Mouse (Mus musculus): Measurements from ENCODE around the gene Tctn1. TPM values are rescaled to one million over a fixed set of nuclear protein-coding genes. Genes with fewer than 3 reads are reported as not detected.

Gene Tctn1
- total and polyA plus RNA-seq, 3 experiments = 5.0 to 12.0 (median 10.9) TPM

DNA sequence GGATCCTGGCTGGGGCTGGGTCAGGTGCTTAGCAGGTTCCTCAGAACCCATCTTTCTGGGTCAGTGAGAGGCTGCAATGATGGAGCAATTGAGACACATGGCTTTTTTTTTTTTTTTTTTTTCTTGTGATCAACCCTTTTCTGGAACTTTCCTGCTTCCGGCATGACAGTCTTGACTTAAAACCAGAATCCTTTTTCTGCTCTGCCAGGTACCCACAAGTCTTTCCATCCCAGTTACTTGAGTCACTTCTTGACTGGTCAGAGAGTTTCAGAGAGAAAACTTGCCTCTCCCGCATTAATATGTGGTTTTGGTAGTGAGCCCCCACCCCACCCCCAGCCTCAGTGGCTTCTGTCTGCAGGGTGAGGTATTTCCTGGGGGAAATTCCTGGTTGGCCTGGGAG is 40.0 kb downstream of the Tctn1 start:
- TF ChIP-seq GATA1 (IDR thresholded peaks at IDR 0.05; ENCODE audit: borderline replicate concordance, low read length) (no peak), POLR2AphosphoS5 (IDR thresholded peaks at IDR 0.05; ENCODE audit: insufficient replicate concordance, low read depth, low read length) (no peak), TAL1 (conservative IDR thresholded peaks at IDR 0.05; ENCODE audit: low read depth, low read length) (no peak), CTCF (IDR thresholded peaks at IDR 0.05; ENCODE audit: low read depth, low read length) (no peak), GATA2 (IDR thresholded peaks at IDR 0.05; ENCODE audit: borderline replicate concordance, low read depth, low read length) (no peak)
- H3K36me3 ChIP-seq (replicated peaks) = no peaks in the 10 kb centered on the region
- no peak overlapping the region for H3K4me3 ChIP-seq (ENCODE audit: low read depth, low read length)
- ATAC-seq (ENCODE audit: extremely low read depth, insufficient number of reproducible peaks, low FRiP score, poor library complexity, severe bottlenecking) (no peak), DNase-seq (ENCODE audit: low spot score) (no peak)
- no peaks in the 10 kb centered on the region for H3K4me1 ChIP-seq (ENCODE audit: insufficient read depth, low read depth, low read length)
- 0 out of 2 replicates have a peak, but pooled peaks cover 2% of the 10 kb centered on the region for H3K9me3 ChIP-seq (replicated peaks)
- H3K27me3 ChIP-seq (ENCODE audit: insufficient read depth, low read length) = peaks cover 34% of the 10 kb centered on the region

DNA sequence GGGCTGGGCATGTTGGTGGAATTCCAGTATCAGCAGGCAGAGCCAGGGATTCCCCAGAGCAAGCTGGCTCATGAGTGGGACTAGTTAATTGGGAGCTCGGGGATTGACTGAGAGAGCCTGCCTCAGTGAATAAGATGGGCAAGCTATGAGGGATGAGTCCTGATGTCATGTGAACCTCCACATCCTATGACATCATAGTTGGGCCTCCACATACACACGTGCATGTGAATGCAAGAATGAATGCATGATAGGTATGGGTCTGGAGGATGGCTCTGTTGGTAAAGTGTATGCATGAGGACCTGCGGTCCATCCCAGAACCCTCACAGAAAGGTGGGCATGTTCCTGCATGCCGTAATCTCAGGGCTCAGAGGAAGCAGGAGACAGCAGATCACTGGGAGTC is 43.2 kb downstream of the Tctn1 start:
- TF ChIP-seq GATA1 (IDR thresholded peaks at IDR 0.05; ENCODE audit: borderline replicate concordance, low read length) (no peak), GATA2 (IDR thresholded peaks at IDR 0.05; ENCODE audit: borderline replicate concordance, low read depth, low read length) (no peak), TAL1 (conservative IDR thresholded peaks at IDR 0.05; ENCODE audit: low read depth, low read length) (no peak), POLR2AphosphoS5 (IDR thresholded peaks at IDR 0.05; ENCODE audit: insufficient replicate concordance, low read depth, low read length) (no peak), CTCF (IDR thresholded peaks at IDR 0.05; ENCODE audit: low read depth, low read length) (no peak)
- H3K9me3 ChIP-seq (replicated peaks) = no peaks in the 10 kb centered on the region
- H3K36me3 ChIP-seq (replicated peaks) = no peaks in the 10 kb centered on the region
- no peaks in the 10 kb centered on the region for H3K4me1 ChIP-seq (ENCODE audit: insufficient read depth, low read depth, low read length)
- no peak for DNase-seq (ENCODE audit: low spot score)
- peaks cover 39% of the 10 kb centered on the region for H3K27me3 ChIP-seq (ENCODE audit: insufficient read depth, low read length)
- no peak for ATAC-seq (ENCODE audit: extremely low read depth, insufficient number of reproducible peaks, low FRiP score, poor library complexity, severe bottlenecking)
- no peak overlapping the region for H3K4me3 ChIP-seq (ENCODE audit: low read depth, low read length)

DNA sequence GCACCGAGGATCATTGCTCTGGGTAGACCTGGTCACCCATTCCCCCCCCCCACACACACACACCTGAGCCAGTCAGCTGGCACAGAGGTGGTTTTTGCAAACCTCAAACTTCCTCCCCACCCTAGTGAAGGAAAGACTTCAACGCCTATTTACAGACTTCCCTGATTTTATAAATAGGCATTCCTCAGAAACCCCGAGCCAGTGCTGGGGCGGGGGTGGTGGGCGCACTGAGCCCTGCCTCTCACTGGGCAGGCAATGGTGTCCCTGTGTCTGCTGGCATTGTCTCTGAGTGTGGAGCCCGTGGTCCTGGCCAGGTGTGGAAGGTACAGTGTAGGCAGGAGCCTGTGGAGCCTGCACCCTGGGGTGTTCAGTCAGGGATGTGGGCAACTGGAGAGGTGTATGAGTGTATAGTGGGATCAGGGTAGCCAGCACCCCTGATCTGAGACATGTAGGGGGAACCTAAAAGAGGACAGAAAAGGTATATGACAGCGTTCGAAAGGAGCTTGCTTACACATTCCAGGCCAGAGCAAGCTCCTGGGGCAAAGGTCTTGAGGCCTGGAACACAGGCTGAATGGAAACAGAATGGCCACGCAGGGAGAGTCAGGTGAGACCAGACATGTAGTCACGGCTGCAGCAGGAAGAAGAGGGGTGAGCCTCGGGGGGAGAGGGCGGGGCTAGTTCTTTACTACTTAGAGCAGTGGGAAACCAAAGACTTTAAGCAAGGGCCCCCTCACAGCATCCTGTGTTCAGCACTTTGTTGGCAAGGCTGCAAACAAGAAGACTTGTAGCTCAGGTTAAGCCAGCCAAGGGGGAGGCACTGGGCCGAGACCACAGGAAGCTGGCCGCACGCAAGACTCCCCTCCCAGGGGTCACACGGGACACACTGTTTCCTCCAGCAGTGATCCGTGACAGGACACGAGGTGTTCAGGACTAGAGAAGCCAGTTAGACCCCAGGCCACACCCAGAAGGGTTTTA is 44.3 kb downstream of the Tctn1 start:
- Histone ChIP-seq H3K9me3 (replicated peaks) (no peaks in the 10 kb centered on the region), H3K27me3 (ENCODE audit: insufficient read depth, low read length) (peaks cover 37% of the 10 kb centered on the region), H3K36me3 (replicated peaks) (no peaks in the 10 kb centered on the region), H3K4me3 (ENCODE audit: low read depth, low read length) (no peak overlapping the region), H3K4me1 (ENCODE audit: insufficient read depth, low read depth, low read length) (no peaks in the 10 kb centered on the region)
- ATAC-seq (ENCODE audit: extremely low read depth, insufficient number of reproducible peaks, low FRiP score, poor library complexity, severe bottlenecking) (no peak), DNase-seq (ENCODE audit: low spot score) (no peak)
- no peak for TF ChIP-seq GATA1 (IDR thresholded peaks at IDR 0.05; ENCODE audit: borderline replicate concordance, low read length)
- no peak for TF ChIP-seq CTCF (IDR thresholded peaks at IDR 0.05; ENCODE audit: low read depth, low read length)
- TF ChIP-seq POLR2AphosphoS5 (IDR thresholded peaks at IDR 0.05; ENCODE audit: insufficient replicate concordance, low read depth, low read length) = no peak
- TF ChIP-seq TAL1 (conservative IDR thresholded peaks at IDR 0.05; ENCODE audit: low read depth, low read length) = no peak
- TF ChIP-seq GATA2 (IDR thresholded peaks at IDR 0.05; ENCODE audit: borderline replicate concordance, low read depth, low read length) = no peak

DNA sequence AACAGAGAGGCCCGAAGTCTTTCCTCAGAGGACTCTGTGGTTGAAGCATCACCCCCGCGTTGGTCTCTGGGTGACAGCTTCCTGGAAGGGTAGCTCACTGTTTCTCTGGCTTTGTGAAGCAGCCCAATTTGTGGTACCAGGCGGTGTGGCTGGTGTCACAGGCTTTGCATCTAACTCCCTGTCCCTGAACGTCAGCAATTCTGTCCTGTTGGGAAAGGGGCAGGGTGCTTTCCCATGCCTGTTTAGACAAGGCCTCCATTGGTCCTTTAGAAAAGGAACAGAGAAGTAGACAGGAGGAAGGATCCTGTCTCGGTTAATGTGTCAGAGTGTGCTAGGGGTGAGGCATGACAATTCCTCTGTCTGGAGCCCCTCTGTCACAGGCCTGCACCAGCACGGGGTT is 45.3 kb downstream of the Tctn1 start:
- ATAC-seq (ENCODE audit: extremely low read depth, insufficient number of reproducible peaks, low FRiP score, poor library complexity, severe bottlenecking) = no peak
- Histone ChIP-seq H3K4me1 (ENCODE audit: insufficient read depth, low read depth, low read length) (no peaks in the 10 kb centered on the region), H3K9me3 (replicated peaks) (no peaks in the 10 kb centered on the region), H3K27me3 (ENCODE audit: insufficient read depth, low read length) (peaks cover 32% of the 10 kb centered on the region), H3K4me3 (ENCODE audit: low read depth, low read length) (no peak overlapping the region), H3K36me3 (replicated peaks) (no peaks in the 10 kb centered on the region)
- no peak for TF ChIP-seq GATA2 (IDR thresholded peaks at IDR 0.05; ENCODE audit: borderline replicate concordance, low read depth, low read length)
- DNase-seq (ENCODE audit: low spot score) = no peak

DNA sequence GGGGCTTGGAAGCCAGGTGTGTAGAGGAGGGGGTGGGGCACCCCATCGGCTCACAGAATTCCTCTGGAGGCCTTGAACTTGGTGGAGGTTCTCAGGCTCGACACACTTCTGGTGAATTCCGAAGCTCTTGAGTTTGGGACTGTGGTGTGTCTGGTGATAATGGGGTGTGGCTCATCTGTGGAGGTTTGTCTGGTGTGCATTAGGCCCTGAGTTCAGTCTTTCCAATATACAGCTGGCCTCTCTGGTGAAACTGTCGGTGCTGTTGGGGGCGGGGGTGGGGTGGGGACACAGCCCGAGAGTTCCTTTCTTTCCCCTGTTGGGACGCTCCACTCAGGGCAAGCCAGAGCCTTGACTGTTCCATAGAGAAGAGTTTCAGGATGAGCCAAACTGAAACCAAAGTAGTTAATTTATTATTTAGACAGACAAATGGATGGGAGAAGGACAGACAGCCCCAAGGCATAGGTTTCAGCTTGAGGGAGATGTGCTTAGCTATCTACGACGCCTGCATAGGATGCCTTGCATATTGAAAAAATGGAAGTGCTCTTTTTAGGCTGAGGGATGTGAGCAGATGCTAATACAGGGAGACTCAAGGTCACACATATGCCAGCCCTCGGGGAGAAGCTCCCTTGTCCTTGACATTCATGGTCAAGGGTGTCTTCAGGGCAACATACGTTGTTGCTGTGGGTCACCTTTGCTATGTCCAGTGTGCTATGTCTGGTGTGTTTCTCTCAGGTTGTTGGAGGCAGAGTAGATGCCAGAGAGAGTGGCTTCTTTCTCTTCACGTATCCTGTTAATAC is 46.0 kb downstream of the Tctn1 start:
- no peak overlapping the region for H3K4me3 ChIP-seq (ENCODE audit: low read depth, low read length)
- TF ChIP-seq GATA1 (IDR thresholded peaks at IDR 0.05; ENCODE audit: borderline replicate concordance, low read length) (no peak), GATA2 (IDR thresholded peaks at IDR 0.05; ENCODE audit: borderline replicate concordance, low read depth, low read length) (no peak), POLR2AphosphoS5 (IDR thresholded peaks at IDR 0.05; ENCODE audit: insufficient replicate concordance, low read depth, low read length) (no peak), CTCF (IDR thresholded peaks at IDR 0.05; ENCODE audit: low read depth, low read length) (no peak), TAL1 (conservative IDR thresholded peaks at IDR 0.05; ENCODE audit: low read depth, low read length) (no peak)
- H3K4me1 ChIP-seq (ENCODE audit: insufficient read depth, low read depth, low read length) = no peaks in the 10 kb centered on the region
- no peaks in the 10 kb centered on the region for H3K36me3 ChIP-seq (replicated peaks)
- ATAC-seq (ENCODE audit: extremely low read depth, insufficient number of reproducible peaks, low FRiP score, poor library complexity, severe bottlenecking) (no peak), DNase-seq (ENCODE audit: low spot score) (no peak)
- no peaks in the 10 kb centered on the region for H3K9me3 ChIP-seq (replicated peaks)
- peaks cover 30% of the 10 kb centered on the region for H3K27me3 ChIP-seq (ENCODE audit: insufficient read depth, low read length)

DNA sequence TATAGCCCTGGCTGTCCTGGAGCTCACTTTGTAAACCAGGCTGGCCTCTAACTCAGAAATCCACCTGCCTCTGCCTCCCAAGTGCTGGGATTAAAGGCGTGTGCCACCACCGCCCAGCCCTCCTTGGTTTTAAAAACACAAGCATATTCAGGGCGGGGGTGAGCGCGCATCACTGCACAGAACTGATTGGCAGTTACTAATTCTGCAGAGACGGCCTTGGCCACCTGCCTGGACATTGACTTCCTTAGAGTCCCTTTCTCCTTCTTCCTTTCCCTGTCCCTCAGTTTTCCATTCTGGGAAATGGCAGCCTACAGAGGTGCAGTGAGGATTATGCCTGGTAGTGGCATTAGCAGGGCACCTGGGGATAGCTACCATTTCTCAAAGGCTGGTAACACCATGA is 46.6 kb downstream of the Tctn1 start:
- Histone ChIP-seq H3K27me3 (ENCODE audit: insufficient read depth, low read length) (peaks cover 28% of the 10 kb centered on the region), H3K36me3 (replicated peaks) (no peaks in the 10 kb centered on the region), H3K4me3 (ENCODE audit: low read depth, low read length) (no peak overlapping the region), H3K4me1 (ENCODE audit: insufficient read depth, low read depth, low read length) (no peaks in the 10 kb centered on the region), H3K9me3 (replicated peaks) (no peaks in the 10 kb centered on the region)
- DNase-seq (ENCODE audit: low spot score) (no peak), ATAC-seq (ENCODE audit: extremely low read depth, insufficient number of reproducible peaks, low FRiP score, poor library complexity, severe bottlenecking) (no peak)
- TF ChIP-seq CTCF (IDR thresholded peaks at IDR 0.05; ENCODE audit: low read depth, low read length) (no peak), TAL1 (conservative IDR thresholded peaks at IDR 0.05; ENCODE audit: low read depth, low read length) (no peak), POLR2AphosphoS5 (IDR thresholded peaks at IDR 0.05; ENCODE audit: insufficient replicate concordance, low read depth, low read length) (no peak), GATA1 (IDR thresholded peaks at IDR 0.05; ENCODE audit: borderline replicate concordance, low read length) (no peak), GATA2 (IDR thresholded peaks at IDR 0.05; ENCODE audit: borderline replicate concordance, low read depth, low read length) (no peak)
